8 mouse cellular contexts compared by ENCODE assay signal in the genomic region with DNA sequence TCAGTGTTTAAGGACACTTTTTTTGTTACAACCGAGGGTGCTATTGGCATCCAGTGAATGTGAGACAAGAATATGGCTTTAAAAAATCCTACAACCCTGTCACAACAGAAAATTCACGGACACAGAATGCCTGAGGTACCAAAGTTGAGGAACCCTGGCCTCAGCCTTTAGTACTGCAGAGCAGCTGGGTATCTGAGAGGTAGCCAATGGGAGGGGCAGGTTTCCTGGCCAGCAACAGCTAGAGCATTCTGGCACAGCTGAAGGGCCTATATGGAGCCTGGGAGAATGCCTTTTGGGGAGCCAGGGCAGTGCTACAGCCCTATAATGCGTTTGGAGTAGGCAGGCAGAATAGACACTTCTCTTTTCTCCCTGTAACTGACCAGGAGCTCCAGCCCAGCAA. TPM values are rescaled to one million over a fixed set of nuclear protein-coding genes. Genes with fewer than 3 reads are reported as not detected.
DNase-seq lines count a peak whose midpoint lies in the region; ATAC-seq and TF ChIP-seq lines count a peak whose summit lies in the region.

No protein-coding gene starts in this region.

- H3K27me3 ChIP-seq in lung, postnatal 0 days (replicated peaks; ENCODE audit: insufficient read depth, low read length), result no peaks in the 10 kb centered on the region

- DNase-seq in layer of hippocampus, adult 2 months (ENCODE audit: low spot score in 2 of 2), result no peak
- DNase-seq in layer of hippocampus, adult 11-12 months (ENCODE audit: low spot score), result no peak
- DNase-seq in heart, postnatal 14 days, result peak; percentile 45 to 67
- peak; percentile 65 for DNase-seq in lung, postnatal 0 days (ENCODE audit: low spot score)
- DNase-seq in urinary bladder, postnatal 25 days (ENCODE audit: low spot score), result no peak
- DNase-seq in kidney, postnatal 10 days, result no peak

- H3K9me3 ChIP-seq in lung, postnatal 0 days (ENCODE audit: low read length), result no peaks in the 10 kb centered on the region

- TF ChIP-seq EP300 in lung, postnatal 0 days (IDR thresholded peaks at IDR 0.05), result no peak

- 0 out of 2 replicates have a peak overlapping the region, but pooled peaks have one; percentile 3 for H3K4me2 ChIP-seq in lung, postnatal 0 days (replicated peaks; ENCODE audit: low read depth, low read length)

- TF ChIP-seq CTCF in layer of hippocampus, adult 2 months (conservative IDR thresholded peaks at IDR 0.05), result no peak
- no peak for TF ChIP-seq CTCF in cortical plate, adult 2 months (IDR thresholded peaks at IDR 0.05; ENCODE audit: extremely low read depth, insufficient read depth, low read length)
- no peak for TF ChIP-seq CTCF in lung, postnatal 0 days (IDR thresholded peaks at IDR 0.05)

- H3K4me1 ChIP-seq in cortical plate, adult 2 months (ENCODE audit: control insufficient read depth, insufficient read depth, low read length), result peaks cover 10% of the 10 kb centered on the region; the same call in 1 of the 2 replicates
- peaks cover 36% of the 10 kb centered on the region for H3K4me1 ChIP-seq in lung, postnatal 0 days (ENCODE audit: insufficient read depth, low read depth, low read length)

- no peak for TF ChIP-seq POLR2A in cortical plate, adult 2 months (IDR thresholded peaks at IDR 0.05; ENCODE audit: extremely low read depth, insufficient read depth, low read length)

- H3K27ac ChIP-seq in layer of hippocampus, adult 2 months, result peak overlapping the region; percentile 80
- H3K27ac ChIP-seq in cortical plate, adult 2 months (ENCODE audit: insufficient read depth, low read length), result 0 out of 2 replicates have a peak overlapping the region, but pooled peaks have one; percentile 26
- H3K27ac ChIP-seq in lung, postnatal 0 days (ENCODE audit: low read length), result peak overlapping the region; percentile 81

- 27% methylated on average over 3 of the region's 3 CpGs for WGBS in lung, postnatal 0 days

- no peaks in the 10 kb centered on the region for H3K36me3 ChIP-seq in lung, postnatal 0 days (ENCODE audit: insufficient read depth, low read length)

- ATAC-seq in lung, postnatal 0 days, result no peak
- no peak for ATAC-seq in megakaryocyte-erythroid progenitor cell, adult 5-6 weeks (replicated peaks; ENCODE audit: low FRiP score, low TSS enrichment, poor library complexity, severe bottlenecking)

- H3K9ac ChIP-seq in lung, postnatal 0 days (replicated peaks; ENCODE audit: low read depth), result no peak overlapping the region

- intact Hi-C loops in heart, postnatal 14 days (cut with DNase I), result no loop called here

- H3K4me3 ChIP-seq in layer of hippocampus, adult 2 months, result no peak overlapping the region
- no peak overlapping the region for H3K4me3 ChIP-seq in cortical plate, adult 2 months (ENCODE audit: insufficient read depth, low read length)
- H3K4me3 ChIP-seq in lung, postnatal 0 days (ENCODE audit: low read depth, low read length), result no peak overlapping the region

RNA-seq across cellular contexts. Expression of a gene that starts 2.9 kb away (rescaled TPM):
- total RNA-seq in layer of hippocampus, adult 2 months (2021), result 100 to 1,000 TPM; 246 to 249 TPM
- polyA plus RNA-seq in cortical plate, adult 2 months (2012; rRNA removed), result 206 and 215 TPM in 2 replicates
- total RNA-seq in heart, postnatal 14 days (2021), result 100 to 1,000 TPM; 242 to 246 TPM
- polyA plus RNA-seq in lung, postnatal 0 days (2015; fragmentation: Nextera tagmentation; extraction: Ambion mirVana), result 27.2 and 33.3 TPM in 2 replicates
- total RNA-seq in megakaryocyte-erythroid progenitor cell, adult 5-6 weeks (2014; fragmentation: Nextera tagmentation), result 6.4 and 8.0 TPM in 2 replicates
- 13.2 and 14.5 TPM in 2 replicates for total RNA-seq in megakaryocyte-erythroid progenitor cell, adult 5-6 weeks (2017)

RNA-seq across cellular contexts. Expression of a gene that starts 3.1 kb away (rescaled TPM):
- total RNA-seq in layer of hippocampus, adult 2 months (2021), result 10 to 100 TPM; 85.4 to 90.5 TPM
- polyA plus RNA-seq in cortical plate, adult 2 months (2012; rRNA removed), result 111 and 117 TPM in 2 replicates
- 10 to 100 TPM; 45.6 to 49.3 TPM for total RNA-seq in heart, postnatal 14 days (2021)
- 95.9 and 97.9 TPM in 2 replicates for polyA plus RNA-seq in lung, postnatal 0 days (2015; fragmentation: Nextera tagmentation; extraction: Ambion mirVana)
- total RNA-seq in megakaryocyte-erythroid progenitor cell, adult 5-6 weeks (2014; fragmentation: Nextera tagmentation), result 40.1 and 43.2 TPM in 2 replicates
- 55.9 and 81.1 TPM in 2 replicates for total RNA-seq in megakaryocyte-erythroid progenitor cell, adult 5-6 weeks (2017)

RNA-seq across cellular contexts. Expression of a gene that starts 27.5 kb away (rescaled TPM):
- 1 to 10 TPM; 1.2 to 1.5 TPM for total RNA-seq in layer of hippocampus, adult 2 months (2021)
- polyA plus RNA-seq in cortical plate, adult 2 months (2012; rRNA removed), result 0.36 and 0.52 TPM in 2 replicates
- under 1 TPM; 0.79 to 0.85 TPM for total RNA-seq in heart, postnatal 14 days (2021)
- 1.4 and 1.9 TPM in 2 replicates for polyA plus RNA-seq in lung, postnatal 0 days (2015; fragmentation: Nextera tagmentation; extraction: Ambion mirVana)
- not detected in 2 replicates for total RNA-seq in megakaryocyte-erythroid progenitor cell, adult 5-6 weeks (2014; fragmentation: Nextera tagmentation)
- total RNA-seq in megakaryocyte-erythroid progenitor cell, adult 5-6 weeks (2017), result not detected in 2 replicates

RNA-seq across cellular contexts. Expression of a gene that starts 56.5 kb away (rescaled TPM):
- total RNA-seq in layer of hippocampus, adult 2 months (2021), result 100 to 1,000 TPM; 150 to 166 TPM
- polyA plus RNA-seq in cortical plate, adult 2 months (2012; rRNA removed), result 86.1 and 98.1 TPM in 2 replicates
- 100 to 1,000 TPM; 130 to 144 TPM for total RNA-seq in heart, postnatal 14 days (2021)
- 98.6 and 112 TPM in 2 replicates for polyA plus RNA-seq in lung, postnatal 0 days (2015; fragmentation: Nextera tagmentation; extraction: Ambion mirVana)
- total RNA-seq in megakaryocyte-erythroid progenitor cell, adult 5-6 weeks (2014; fragmentation: Nextera tagmentation), result 266 and 395 TPM in 2 replicates
- 471 and 531 TPM in 2 replicates for total RNA-seq in megakaryocyte-erythroid progenitor cell, adult 5-6 weeks (2017)

Comparison
In these comparisons a context has a peak if more than half of its experiments do, and no peak if none do; other contexts are left out.
1. DNase-seq: peak in heart, postnatal 14 days (2 of 2) and lung, postnatal 0 days (single experiment); none in layer of hippocampus, adult 2 months (0 of 2), layer of hippocampus, adult 11-12 months (single experiment), urinary bladder, postnatal 25 days (single experiment) and kidney, postnatal 10 days (single experiment).
2. H3K27ac ChIP-seq: peak in every context shown above with its lines; median percentile 81 in lung, postnatal 0 days; 80 in layer of hippocampus, adult 2 months; 26 in cortical plate, adult 2 months.
3. RNA of a gene that starts 2.9 kb away (total RNA-seq): 246 to 249 TPM in layer of hippocampus, adult 2 months and 242 to 246 TPM in heart, postnatal 14 days; 6.4 to 14.5 TPM in megakaryocyte-erythroid progenitor cell, adult 5-6 weeks; every median in the first group is over 10 times any median in the second.